Mouse (Mus musculus) v-Abl transformed pro-B cells (cell line): Measurements from ENCODE around the gene Cox10.

ENCODE experiments used
- in situ Hi-C, 2 experiments: fragments of 400-800 bp; cut with MboI; formaldehyde crosslinking; loops; one replicate each; pipeline ENCODE4 v1.15.1; 2025; ENCODE audit not compliant: unreplicated experiment in 2 of 2

Gene Cox10

GRCm38 (mm10) chr11:63921044-63921951, 158.0 kb downstream of the Cox10 start:
- in situ Hi-C loops, result no loop called here

- in situ Hi-C loops, result no loop called here
Measured at GRCm38 (mm10) chr11:63920531-63920930, 158.7 kb downstream of the Cox10 start.

GRCm38 (mm10) chr11:63919211-63920098, 159.8 kb downstream of the Cox10 start:
- in situ Hi-C loops, result no loop called here

- in situ Hi-C loops, result no loop called here
Measured at GRCm38 (mm10) chr11:63918321-63919105, 160.8 kb downstream of the Cox10 start.

GRCm38 (mm10) chr11:63917561-63917960, 161.7 kb downstream of the Cox10 start:
- in situ Hi-C loops, result no loop called here

GRCm38 (mm10) chr11:63914388-63914787, 164.9 kb downstream of the Cox10 start:
- in situ Hi-C loops, result no loop called here

GRCm38 (mm10) chr11:63913936-63914335, 165.3 kb downstream of the Cox10 start:
- in situ Hi-C loops, result no loop called here
